Mouse (Mus musculus): ENCODE data around the gene Sebox.

GRCm38 (mm10) chr11:78499543-78499942, 3.7 kb upstream of the Sebox start:
- TF ChIP-seq EP300 (IDR thresholded peaks at IDR 0.05; ENCODE audit: insufficient read depth, low read depth, low read length) (no peak), CTCF (IDR thresholded peaks at IDR 0.05; ENCODE audit: low read depth, low read length) (no peak)
